Mouse (Mus musculus) E14TG2a.4 (cell line): ENCODE data around the gene Gm6592.

ENCODE experiments used
- CTCF ChIP-seq: conservative IDR thresholded peaks from 2 replicates; pipeline ENCODE4 v1.5.1; 2014; ENCODE audit warnings: low read length
- NANOG ChIP-seq: IDR thresholded peaks from 2 replicates; pipeline ENCODE4 v1.6.1; 2014; ENCODE audit warnings: borderline replicate concordance, low read length, mixed read lengths

DNA sequence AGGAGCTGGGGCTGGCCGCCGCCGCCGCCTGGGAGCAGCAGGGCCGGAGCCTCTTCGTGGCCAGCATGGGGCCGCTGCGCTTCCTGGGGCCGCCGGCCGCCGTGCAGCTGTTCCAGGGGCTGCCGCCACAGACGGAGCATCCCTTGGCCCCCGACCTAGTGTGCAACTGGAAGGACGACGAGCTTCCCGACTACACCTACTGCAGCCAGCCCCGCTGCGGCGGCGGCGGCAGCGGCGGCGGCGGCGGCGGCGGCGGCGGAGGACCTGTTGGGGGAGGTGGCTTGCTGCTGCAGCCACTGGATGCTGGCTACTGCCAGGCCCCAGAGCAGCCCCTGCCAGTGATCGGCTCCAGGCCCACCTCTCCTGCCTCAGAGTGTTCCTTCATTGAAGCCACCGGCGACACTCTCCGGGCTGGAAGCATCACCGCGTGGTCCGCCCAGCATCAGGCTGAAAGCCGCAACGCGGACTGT, 49.4 kb downstream of the Gm6592 start:
- TF ChIP-seq CTCF = no peak
- no peak for TF ChIP-seq NANOG
